Mouse (Mus musculus) liver, embryonic 11.5 days (tissue): Measurements from ENCODE around the gene Rag1. TPM values are rescaled to one million over a fixed set of nuclear protein-coding genes. Genes with fewer than 3 reads are reported as not detected.

ENCODE experiments used
- ATAC-seq: fragments of 200-750 bp; cut with Nextera tagmentation; replicated peaks from 2 replicates; pipeline ENCODE4 v1.8.0; 2017; ENCODE audit warnings: moderate number of reproducible peaks, mild to moderate bottlenecking, moderate TSS enrichment, moderate library complexity; ENCODE audit not compliant: low FRiP score
- DNase-seq: peaks from one replicate; pipeline ENCODE4 v3.0.0-alpha.2; 2017; ENCODE audit warnings: low spot score
- H3K27ac ChIP-seq: fragments of 300-500 bp; sonication (generic); 2 replicates; pipeline ENCODE4 v1.5.1; 2014; ENCODE audit warnings: mild to moderate bottlenecking, low read depth, low read length, control low read depth
- H3K27me3 ChIP-seq: fragments of 300-500 bp; sonication (generic); replicated peaks from 2 replicates; pipeline ENCODE4 v1.6.1; 2014; ENCODE audit warnings: low read length, mixed read lengths; ENCODE audit not compliant: control insufficient read depth, insufficient read depth
- H3K36me3 ChIP-seq: fragments of 300-500 bp; sonication (generic); 2 replicates; pipeline ENCODE4 v1.6.1; 2014; ENCODE audit warnings: mild to moderate bottlenecking, low read length, moderate library complexity, mixed read lengths; ENCODE audit not compliant: control insufficient read depth, insufficient read depth
- H3K4me1 ChIP-seq: fragments of 300-500 bp; sonication (generic); replicated peaks from 2 replicates; pipeline ENCODE4 v1.6.1; 2014; ENCODE audit warnings: low read length, mixed read lengths; ENCODE audit not compliant: control insufficient read depth, insufficient read depth
- H3K4me2 ChIP-seq: fragments of 300-500 bp; sonication (generic); 2 replicates; pipeline ENCODE4 v1.6.1; 2014; ENCODE audit warnings: mild to moderate bottlenecking, control low read depth, moderate library complexity
- H3K4me3 ChIP-seq: fragments of 300-500 bp; sonication (generic); 2 replicates; pipeline ENCODE4 v1.5.1; 2014; ENCODE audit warnings: low read depth, low read length, control low read depth
- H3K9ac ChIP-seq: fragments of 300-500 bp; sonication (generic); 2 replicates; pipeline ENCODE4 v1.6.1; 2014; ENCODE audit warnings: low read depth, low read length, control low read depth
- H3K9me3 ChIP-seq: fragments of 300-500 bp; sonication (generic); 2 replicates; pipeline ENCODE4 v1.6.1; 2016; ENCODE audit warnings: low read length, inconsistent platforms, mixed read lengths; ENCODE audit not compliant: control insufficient read depth
- WGBS: fragments of 180-500 bp; shearing (Covaris S2); extraction: QIAGEN DNeasy Blood & Tissue Kit; methylation state at CpG from one replicate; pipeline ENCODE4 v1.1.7; 2014; 5-methylcytosine and 5-hydroxymethylcytosine counted together
- polyA plus RNA-seq: library from polyadenylated mRNA; unstranded; fragments of >200 nt; fragmentation: Nextera tagmentation; extraction: Ambion mirVana; gene quantifications from 2 replicates; pipeline ENCODE4 v1.2.1, GENCODE M21; 2014

Rag1 gene
- polyA plus RNA-seq, 1 experiment from 2014 or later: 0.12 TPM

DNA sequence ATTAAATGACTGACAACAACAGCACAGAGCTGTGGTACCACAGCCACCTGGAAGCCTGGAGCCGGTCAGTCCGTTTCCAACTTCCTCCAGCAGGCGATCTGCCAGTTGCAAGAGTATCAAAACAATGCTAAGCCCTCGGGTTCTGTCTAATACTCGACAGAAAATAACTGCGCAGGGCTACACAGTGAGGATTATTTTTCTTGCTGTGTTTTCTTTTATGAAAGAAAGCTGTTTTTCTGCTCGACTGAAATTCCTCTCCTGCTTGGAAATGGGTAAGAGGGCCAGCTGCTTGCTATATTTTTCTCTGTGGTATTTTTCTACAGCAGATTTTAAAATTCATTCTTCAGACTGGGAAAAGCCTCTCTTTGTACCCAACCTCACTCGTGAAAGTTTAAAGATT lies 48.6 kb downstream of the Rag1 start:
- Histone ChIP-seq H3K4me2 (no peak overlapping the region), H3K27ac (no peak overlapping the region), H3K4me1 (no peaks in the 10 kb centered on the region), H3K36me3 (no peaks in the 10 kb centered on the region), H3K9me3 (no peaks in the 10 kb centered on the region), H3K9ac (no peak overlapping the region), H3K27me3 (no peaks in the 10 kb centered on the region), H3K4me3 (no peak overlapping the region)
- ATAC-seq (no peak), DNase-seq (no peak)
- WGBS: 68% methylated on average over 8 of the region's 8 CpGs

DNA sequence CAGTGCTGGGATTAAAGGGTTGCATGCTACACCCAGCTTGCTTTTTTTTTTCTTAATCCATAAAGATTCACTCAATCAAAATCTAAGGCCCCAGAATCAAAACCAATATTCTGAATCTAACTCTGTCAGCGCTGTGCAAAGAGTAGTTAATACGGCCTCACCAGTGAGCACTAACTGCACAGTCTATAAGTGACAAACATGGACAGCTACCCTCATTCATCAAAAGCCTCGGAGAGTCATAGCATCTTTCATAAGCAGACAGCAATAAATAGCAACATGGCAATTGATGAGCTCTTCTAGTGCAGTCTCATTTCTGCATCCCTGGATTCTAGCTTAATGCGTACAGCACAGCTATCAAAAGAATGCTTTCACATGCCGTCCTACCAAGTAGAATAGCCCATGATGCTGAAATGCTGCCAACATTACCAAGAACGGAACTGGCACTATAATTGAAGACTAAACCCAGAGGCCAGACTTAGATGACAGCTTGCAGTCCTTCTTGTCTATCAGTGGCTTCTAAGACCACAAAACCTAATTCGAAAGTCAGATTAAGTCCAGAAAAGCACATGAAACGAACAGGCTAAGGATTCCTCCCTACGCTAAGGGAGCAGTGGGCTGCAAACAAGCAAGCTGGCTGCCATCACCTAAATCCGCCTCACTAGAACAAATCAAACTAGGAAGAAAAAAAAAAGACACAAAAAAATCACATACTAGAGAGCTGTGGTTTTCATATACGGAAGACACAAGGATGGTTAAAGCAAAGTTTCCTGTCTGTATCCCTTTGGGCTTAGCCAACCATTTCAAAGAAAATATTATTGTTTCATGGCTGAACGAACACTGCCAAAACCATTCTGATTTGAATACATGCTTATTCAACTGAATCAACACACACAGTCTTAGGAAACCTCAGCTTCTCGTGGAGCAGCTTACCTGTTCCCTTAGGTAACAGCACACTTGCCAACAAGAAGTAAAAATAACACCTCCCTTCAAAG lies 50.8 kb downstream of the Rag1 start:
- no peak overlapping the region for H3K27ac ChIP-seq
- no peaks in the 10 kb centered on the region for H3K27me3 ChIP-seq
- no peaks in the 10 kb centered on the region for H3K36me3 ChIP-seq
- no peaks in the 10 kb centered on the region for H3K4me1 ChIP-seq
- 82% methylated on average over 13 of the region's 13 CpGs for WGBS
- no peak overlapping the region for H3K9ac ChIP-seq
- H3K4me2 ChIP-seq: no peak overlapping the region
- no peaks in the 10 kb centered on the region for H3K9me3 ChIP-seq
- DNase-seq (no peak), ATAC-seq (no peak)
- no peak overlapping the region for H3K4me3 ChIP-seq

DNA sequence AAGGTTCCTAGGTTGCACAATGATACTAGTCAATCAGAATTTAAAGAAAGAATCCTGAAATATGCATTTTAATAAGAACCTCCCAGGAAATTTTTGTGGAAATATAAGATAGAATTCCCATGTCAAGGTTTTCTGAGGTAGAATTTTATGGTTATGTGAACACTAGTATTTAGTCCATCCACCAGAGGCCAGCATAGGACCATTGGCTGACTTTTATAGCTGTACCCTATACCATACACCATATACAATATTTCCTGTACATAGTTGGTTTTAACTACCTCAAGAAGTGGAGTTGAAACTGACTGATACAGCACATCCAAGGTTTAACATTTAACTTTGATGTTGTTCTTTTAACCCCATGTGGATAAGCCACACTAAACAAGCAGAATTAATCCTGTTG lies 52.1 kb downstream of the Rag1 start:
- H3K4me2 ChIP-seq: no peak overlapping the region
- no peaks in the 10 kb centered on the region for H3K9me3 ChIP-seq
- H3K9ac ChIP-seq: no peak overlapping the region
- H3K4me3 ChIP-seq: no peak overlapping the region
- ATAC-seq (no peak), DNase-seq (no peak)
- H3K4me1 ChIP-seq: no peaks in the 10 kb centered on the region
- H3K36me3 ChIP-seq: no peaks in the 10 kb centered on the region
- H3K27me3 ChIP-seq: no peaks in the 10 kb centered on the region
- H3K27ac ChIP-seq: no peak overlapping the region

DNA sequence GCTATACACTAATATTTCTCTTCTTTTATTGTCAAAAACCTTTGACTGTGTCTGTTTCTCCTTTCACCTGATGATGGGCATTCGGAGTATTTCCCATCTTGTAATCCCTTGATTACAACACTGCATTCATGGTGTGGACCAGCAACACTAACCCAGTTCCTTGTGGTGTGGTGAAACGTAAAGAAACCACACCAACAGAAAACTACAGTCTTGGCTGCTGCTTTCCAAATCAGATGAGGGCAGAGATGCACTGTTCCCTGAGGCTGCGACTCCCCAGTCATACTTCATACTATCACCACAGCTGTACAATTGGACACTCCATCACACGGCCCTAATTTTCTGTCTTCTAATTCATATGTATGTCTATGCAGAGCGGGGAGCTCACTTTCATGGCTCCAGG lies 54.6 kb downstream of the Rag1 start:
- Histone ChIP-seq H3K27me3 (no peaks in the 10 kb centered on the region), H3K4me1 (no peaks in the 10 kb centered on the region), H3K36me3 (no peaks in the 10 kb centered on the region), H3K4me3 (no peak overlapping the region), H3K9me3 (no peaks in the 10 kb centered on the region), H3K4me2 (no peak overlapping the region), H3K9ac (no peak overlapping the region), H3K27ac (no peak overlapping the region)
- ATAC-seq (no peak), DNase-seq (no peak)
- 77% methylated on average over 5 of the region's 5 CpGs for WGBS

DNA sequence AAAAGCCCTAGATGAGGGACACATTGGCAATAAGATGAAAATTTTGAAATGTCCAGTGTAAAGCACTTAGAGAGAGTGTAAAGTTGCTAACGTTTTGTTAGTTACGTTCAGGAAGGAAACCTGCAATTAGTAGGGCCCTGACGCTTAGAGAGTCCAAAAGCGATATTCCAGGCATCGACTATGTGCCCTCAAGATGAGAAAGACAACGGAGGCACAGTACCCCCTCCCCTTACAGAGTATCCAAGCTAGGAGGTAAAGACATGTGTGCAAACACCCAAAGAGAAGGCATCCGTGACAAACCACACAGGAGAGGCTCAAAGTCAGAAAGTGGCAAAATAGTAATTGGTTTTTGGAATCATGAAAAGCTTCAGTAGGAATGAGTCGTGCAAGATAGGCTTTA lies 56.4 kb downstream of the Rag1 start:
- Histone ChIP-seq H3K9me3 (no peaks in the 10 kb centered on the region), H3K27me3 (no peaks in the 10 kb centered on the region), H3K4me1 (no peaks in the 10 kb centered on the region), H3K4me3 (no peak overlapping the region), H3K36me3 (no peaks in the 10 kb centered on the region), H3K4me2 (no peak overlapping the region), H3K27ac (no peak overlapping the region), H3K9ac (no peak overlapping the region)
- ATAC-seq (no peak), DNase-seq (no peak)
- 69% methylated on average over 8 of the region's 8 CpGs for WGBS

DNA sequence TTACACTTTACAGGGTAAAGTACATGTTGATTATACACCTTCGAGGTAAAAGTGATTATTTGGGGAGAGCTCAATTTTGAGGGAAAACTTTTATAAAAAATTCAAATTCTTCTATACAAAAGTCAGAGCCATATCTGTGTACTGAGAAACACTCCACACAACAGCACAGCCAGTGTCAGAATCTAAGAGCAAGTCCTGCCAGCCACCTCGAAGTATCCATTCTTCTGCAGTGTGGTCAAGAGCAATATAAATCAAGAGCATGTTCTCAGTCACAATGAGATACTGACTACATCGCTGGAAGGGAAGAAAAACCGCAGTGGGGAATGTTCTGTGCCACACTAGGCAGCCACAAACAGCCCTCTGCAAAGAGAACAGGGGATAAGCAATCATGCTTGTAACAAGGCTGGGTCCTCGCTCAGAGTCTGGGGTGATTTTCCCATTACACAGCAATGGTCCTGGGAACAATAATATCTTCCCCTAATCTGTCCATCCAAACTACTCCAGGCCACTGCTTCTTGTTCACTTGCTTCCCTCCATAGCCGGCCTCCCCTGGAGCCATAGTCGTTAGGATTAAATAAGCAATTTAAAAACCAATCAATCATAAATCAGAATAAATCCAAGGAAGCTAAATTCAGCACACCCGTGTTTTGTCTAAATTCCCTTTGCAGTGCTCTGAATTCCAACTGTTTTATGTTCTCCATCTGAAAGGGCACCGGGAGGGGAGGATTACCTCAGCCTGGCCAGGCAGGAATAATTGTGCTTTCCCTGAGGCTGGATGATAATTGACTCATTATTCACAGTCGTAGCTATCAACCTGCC lies 57.1 kb downstream of the Rag1 start:
- no peaks in the 10 kb centered on the region for H3K9me3 ChIP-seq
- H3K27me3 ChIP-seq: no peaks in the 10 kb centered on the region
- H3K4me1 ChIP-seq: no peaks in the 10 kb centered on the region
- no peak overlapping the region for H3K9ac ChIP-seq
- no peak for DNase-seq
- no peak for ATAC-seq
- 55% methylated on average over 10 of the region's 10 CpGs for WGBS
- H3K4me2 ChIP-seq: no peak overlapping the region
- H3K4me3 ChIP-seq: no peak overlapping the region
- H3K27ac ChIP-seq: no peak overlapping the region
- H3K36me3 ChIP-seq: no peaks in the 10 kb centered on the region

DNA sequence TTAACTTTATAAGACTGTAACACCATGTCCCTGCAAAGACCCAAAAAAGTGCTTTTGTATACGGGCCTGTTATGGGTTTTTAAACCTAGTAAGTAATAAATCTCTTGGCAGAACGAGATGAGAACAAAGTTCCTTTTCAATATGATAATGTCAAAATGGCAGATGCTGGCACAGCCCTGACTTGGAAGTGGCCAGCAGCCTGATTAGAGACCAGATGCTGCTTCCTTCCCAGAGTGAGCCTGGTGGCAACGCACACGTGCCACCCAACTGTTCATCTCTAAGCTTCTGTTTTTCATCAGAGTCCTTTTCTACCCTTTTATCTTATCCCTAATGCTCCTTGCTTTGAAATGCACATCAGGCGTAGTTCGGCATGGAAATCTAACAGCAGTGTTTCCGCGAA lies 57.9 kb downstream of the Rag1 start:
- no peak overlapping the region for H3K27ac ChIP-seq
- no peak overlapping the region for H3K4me3 ChIP-seq
- WGBS: 67% methylated on average over 8 of the region's 8 CpGs
- H3K9ac ChIP-seq: no peak overlapping the region
- H3K27me3 ChIP-seq: no peaks in the 10 kb centered on the region
- H3K4me1 ChIP-seq: no peaks in the 10 kb centered on the region
- no peak for ATAC-seq
- no peak overlapping the region for H3K4me2 ChIP-seq
- H3K36me3 ChIP-seq: no peaks in the 10 kb centered on the region
- no peaks in the 10 kb centered on the region for H3K9me3 ChIP-seq
- DNase-seq: no peak
